Mouse (Mus musculus) adrenal gland, postnatal 0 days (tissue): Measurements from ENCODE around the gene Dcbld1. TPM values are rescaled to one million over a fixed set of nuclear protein-coding genes. Genes with fewer than 3 reads are reported as not detected.

Experiments
- polyA plus RNA-seq: library from polyadenylated mRNA; unstranded; fragments of >200 nt; fragmentation: Nextera tagmentation; extraction: Ambion mirVana; gene quantifications from 2 replicates; pipeline ENCODE4 v1.2.1, GENCODE M21; 2015

Dcbld1 gene
- 3.9 and 9.7 TPM in 2 replicates for polyA plus RNA-seq

DNA sequence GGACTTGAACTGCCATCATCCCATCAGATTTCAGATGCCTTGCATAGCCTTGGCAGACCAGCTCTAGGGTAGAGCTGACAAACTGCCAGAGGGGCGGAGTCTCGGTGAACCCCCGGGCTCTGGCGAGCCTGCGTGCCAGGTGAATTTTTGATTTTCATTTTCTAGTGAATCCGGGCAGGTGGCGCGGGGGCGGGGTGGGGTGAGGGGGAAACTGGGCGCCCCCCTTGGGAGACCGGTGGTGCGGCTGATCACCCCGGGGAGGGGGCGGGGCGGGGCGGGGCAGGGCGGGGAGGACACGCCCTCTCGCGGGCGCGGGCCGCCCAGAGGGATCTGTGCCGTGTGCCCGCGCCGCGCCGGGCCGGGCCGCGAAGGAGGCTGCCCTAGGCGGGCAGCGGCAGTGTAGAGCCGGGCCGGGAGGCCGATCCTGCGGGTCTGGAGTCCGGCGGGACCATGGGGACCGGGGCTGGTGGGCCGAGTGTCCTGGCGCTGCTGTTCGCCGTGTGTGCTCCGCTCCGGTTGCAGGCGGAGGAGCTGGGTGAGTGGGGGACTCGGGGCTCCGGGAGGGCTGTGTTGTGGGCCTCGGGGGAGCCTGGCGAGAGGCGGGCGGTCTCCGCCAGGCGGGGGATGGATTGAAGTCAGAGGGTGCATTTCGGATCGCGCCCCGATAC lies at the start of gene Dcbld1:
TSS of gene Dcbld1 (plus strand) at position 319 of the 668 bp plus-strand sequence.

GRCm38 (mm10) chr10:52194957-52195852 lies 38.2 kb upstream of the Dcbld1 start, which contains the start of gene Ros1:
Gene Ros1 (minus strand): TSS chr10:52195244.

GRCm38 (mm10) chr10:52358467-52358866 lies 125.0 kb downstream of the Dcbld1 start, which contains the start of gene Gm26741:
Gene Gm26741 (plus strand): TSS chr10:52358767.

Other genes with a start within 250 kb of the Dcbld1 start
- gene Vgll2, start 211.1 kb upstream of the Dcbld1 start, polyA plus RNA-seq = 1.2 TPM in 1 of 2 replicates, not detected in the other
- gene Ros1, start 38.4 kb upstream of the Dcbld1 start, polyA plus RNA-seq = 0.12 TPM in 1 of 2 replicates, not detected in the other
- gene Gm26741, start 125.1 kb downstream of the Dcbld1 start, polyA plus RNA-seq = not detected in 2 replicates
- gene Gopc, start 148.5 kb downstream of the Dcbld1 start, polyA plus RNA-seq = 11.3 and 11.4 TPM in 2 replicates
- not detected in 2 replicates for gene Nepn, start 155.4 kb downstream of the Dcbld1 start, polyA plus RNA-seq
- gene Nus1, start 183.9 kb downstream of the Dcbld1 start, polyA plus RNA-seq = 8.6 and 10.8 TPM in 2 replicates